17 mouse cellular contexts compared by ENCODE assay signal in genomic region chr13:118850708-118851107, GRCm38 (mm10).
"Had no signal": no experiment of that assay in that cellular context is flagged by ENCODE, and none has a peak within 500 bp of the region (broad histone marks: within the 10 kb centered on the region; RNA-seq: fewer than 3 reads in every experiment).

No protein-coding gene starts in this region.

- ATAC-seq: midbrain, embryonic 16.5 days had no signal

- DNase-seq: lung, adult 18-20 months; lung, embryonic 14.5 days; lung, postnatal 10 days; lung, postnatal 4 days; midbrain, embryonic 14.5 days; right cerebral cortex, postnatal 14 days; right cerebral cortex, postnatal 4 days; spleen, adult 18-20 months; thymus, adult 18-20 months; thymus, postnatal 14 days; thymus, postnatal 36 days had no signal

- H3K9me3 ChIP-seq: midbrain, embryonic 10.5 days; midbrain, embryonic 12.5 days; neural tube, embryonic 13.5 days; neural tube, embryonic 15.5 days had no signal

- H3K27ac ChIP-seq: midbrain, embryonic 10.5 days; midbrain, embryonic 12.5 days; neural tube, embryonic 13.5 days; neural tube, embryonic 15.5 days had no signal

- H3K27me3 ChIP-seq: midbrain, embryonic 12.5 days; neural tube, embryonic 13.5 days; neural tube, embryonic 15.5 days had no signal

- H3K4me3 ChIP-seq: midbrain, embryonic 10.5 days; midbrain, embryonic 12.5 days; myocyte; neural tube, embryonic 13.5 days; neural tube, embryonic 15.5 days had no signal

- H3K4me1 ChIP-seq: midbrain, embryonic 10.5 days; midbrain, embryonic 12.5 days; neural tube, embryonic 13.5 days; neural tube, embryonic 15.5 days had no signal

- H3K9ac ChIP-seq: lung, embryonic 14.5 days; midbrain, embryonic 12.5 days; neural tube, embryonic 13.5 days; neural tube, embryonic 15.5 days had no signal

- H3K36me3 ChIP-seq: midbrain, embryonic 10.5 days; midbrain, embryonic 12.5 days; neural tube, embryonic 13.5 days; neural tube, embryonic 15.5 days had no signal

- H3K4me2 ChIP-seq: lung, embryonic 14.5 days; midbrain, embryonic 12.5 days; neural tube, embryonic 13.5 days; neural tube, embryonic 15.5 days had no signal
